Mouse (Mus musculus) hindbrain, embryonic 10.5 days (tissue): ENCODE data around the gene Arpp19. TPM values are rescaled to one million over a fixed set of nuclear protein-coding genes. Genes with fewer than 3 reads are reported as not detected.

ENCODE experiments used
- DNase-seq: peaks from one replicate; pipeline ENCODE4 v3.0.0-alpha.2; 2017; ENCODE audit warnings: low spot score
- H3K27ac ChIP-seq: fragments of 300-500 bp; sonication (generic); 2 replicates; pipeline ENCODE4 v1.5.1; 2016; ENCODE audit warnings: mild to moderate bottlenecking, moderate library complexity
- H3K27me3 ChIP-seq: fragments of 300-500 bp; sonication (generic); 2 replicates; pipeline ENCODE4 v1.6.1; 2016; ENCODE audit warnings: mild to moderate bottlenecking; ENCODE audit not compliant: poor library complexity, insufficient read depth, severe bottlenecking
- H3K36me3 ChIP-seq: fragments of 300-500 bp; sonication (generic); 2 replicates; pipeline ENCODE4 v1.6.1; 2016; ENCODE audit warnings: mild to moderate bottlenecking, moderate library complexity
- H3K4me1 ChIP-seq: fragments of 300-500 bp; sonication (generic); replicated peaks from 2 replicates; pipeline ENCODE4 v1.6.1; 2016; ENCODE audit warnings: mild to moderate bottlenecking
- H3K4me3 ChIP-seq: fragments of 300-500 bp; sonication (generic); 2 replicates; pipeline ENCODE4 v1.5.1; 2016; ENCODE audit warnings: mild to moderate bottlenecking, moderate library complexity
- H3K9me3 ChIP-seq: fragments of 300-500 bp; sonication (generic); 2 replicates; pipeline ENCODE4 v1.6.1; 2016; ENCODE audit warnings: mild to moderate bottlenecking, moderate library complexity
- WGBS: fragments of 180-500 bp; shearing (Covaris S2); methylation state at CpG from one replicate; pipeline ENCODE4 v1.1.7; 2016; 5-methylcytosine and 5-hydroxymethylcytosine counted together
- polyA plus RNA-seq: library from polyadenylated mRNA; unstranded; fragments of >200 nt; fragmentation: Nextera tagmentation; extraction: Ambion mirVana; gene quantifications from 2 replicates; pipeline ENCODE4 v1.2.1, GENCODE M21; 2016

The Arpp19 gene
- polyA plus RNA-seq, 1 experiment from 2014 or later: 320 TPM

DNA sequence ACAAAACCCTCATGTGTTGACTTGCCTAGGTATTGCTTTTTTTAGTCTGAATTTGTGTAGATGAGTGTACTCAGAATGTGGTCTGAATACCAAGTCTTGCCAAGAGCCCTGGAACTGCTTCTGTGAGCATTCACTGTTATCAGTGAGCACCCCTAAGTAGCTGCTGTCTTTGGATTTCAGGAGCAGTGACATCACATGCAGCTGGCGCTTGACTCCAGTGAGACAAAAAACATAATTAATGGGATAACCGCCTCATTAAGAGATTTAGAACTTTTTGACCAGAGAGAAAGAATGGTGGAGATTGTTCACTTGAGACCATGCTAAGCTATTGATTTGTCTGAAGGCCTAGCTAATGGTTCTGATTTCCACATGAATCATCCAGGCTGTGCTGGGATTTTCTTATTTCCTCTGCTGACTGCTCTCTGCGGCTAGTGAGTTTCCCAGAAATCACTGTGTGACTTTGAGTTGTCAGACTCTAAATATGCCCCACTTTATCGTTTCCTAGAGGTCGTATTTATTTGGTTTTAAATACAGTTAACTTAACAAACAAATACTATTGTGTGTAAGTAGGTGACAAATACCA, 47.9 kb downstream of the Arpp19 start:
- H3K9me3 ChIP-seq: peaks cover 10% of the 10 kb centered on the region
- no peak for DNase-seq
- peaks cover 3% of the 10 kb centered on the region; the same call in 1 of the 2 replicates for H3K36me3 ChIP-seq
- H3K4me1 ChIP-seq: no peaks in the 10 kb centered on the region
- no peak overlapping the region for H3K4me3 ChIP-seq
- no peaks in the 10 kb centered on the region for H3K27me3 ChIP-seq
- 84% methylated on average over 5 of the region's 5 CpGs for WGBS
- H3K27ac ChIP-seq: no peak overlapping the region

DNA sequence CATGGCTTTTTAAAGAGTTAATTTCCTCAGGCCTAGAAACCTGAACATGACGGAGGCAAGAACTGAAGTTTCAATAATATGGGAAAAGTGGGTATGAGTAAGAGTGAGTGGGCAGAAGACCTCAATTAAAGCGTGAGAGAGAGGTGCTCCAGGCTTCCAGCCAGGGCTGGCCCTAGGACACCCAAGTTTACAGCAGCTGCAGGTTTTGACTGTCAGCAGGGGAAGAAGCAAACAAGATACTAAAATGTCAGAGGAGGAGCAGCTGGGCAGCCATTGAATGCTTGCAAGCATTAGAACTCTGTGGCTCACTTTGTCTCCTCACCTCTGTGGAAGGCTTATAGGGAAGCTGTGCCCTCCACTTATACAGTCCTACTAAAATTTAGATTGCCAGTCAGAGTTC, 50.4 kb downstream of the Arpp19 start:
- H3K4me1 ChIP-seq: no peaks in the 10 kb centered on the region
- no peak for DNase-seq
- H3K36me3 ChIP-seq: no peaks in the 10 kb centered on the region
- no peaks in the 10 kb centered on the region for H3K9me3 ChIP-seq
- H3K4me3 ChIP-seq: no peak overlapping the region
- no peak overlapping the region for H3K27ac ChIP-seq
- WGBS: 83% methylated on average over 2 of the region's 2 CpGs
- no peaks in the 10 kb centered on the region for H3K27me3 ChIP-seq

DNA sequence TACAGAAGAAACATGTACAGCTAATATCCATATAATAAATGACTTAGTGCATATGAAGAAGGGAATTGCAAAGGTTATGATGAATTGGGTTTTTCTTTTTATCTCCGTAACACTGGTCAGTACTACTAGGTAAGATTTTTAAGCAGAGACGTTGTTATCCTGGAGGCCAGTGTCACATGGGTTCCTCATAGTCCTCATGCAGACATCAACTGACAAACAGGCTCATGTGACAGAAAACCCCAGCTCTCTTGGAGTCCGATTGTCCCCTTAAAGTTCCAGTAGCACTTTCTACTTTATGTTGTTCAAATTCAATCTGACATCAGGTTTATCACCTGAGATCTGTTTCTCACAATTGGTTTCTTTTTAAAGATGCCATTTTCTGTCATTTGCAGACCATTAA, 51.9 kb downstream of the Arpp19 start:
- DNase-seq: no peak
- H3K4me3 ChIP-seq: no peak overlapping the region
- WGBS: 86% methylated on average over 3 of the region's 3 CpGs
- H3K4me1 ChIP-seq: no peaks in the 10 kb centered on the region
- H3K27me3 ChIP-seq: no peaks in the 10 kb centered on the region
- H3K9me3 ChIP-seq: no peaks in the 10 kb centered on the region
- H3K27ac ChIP-seq: no peak overlapping the region
- H3K36me3 ChIP-seq: no peaks in the 10 kb centered on the region

DNA sequence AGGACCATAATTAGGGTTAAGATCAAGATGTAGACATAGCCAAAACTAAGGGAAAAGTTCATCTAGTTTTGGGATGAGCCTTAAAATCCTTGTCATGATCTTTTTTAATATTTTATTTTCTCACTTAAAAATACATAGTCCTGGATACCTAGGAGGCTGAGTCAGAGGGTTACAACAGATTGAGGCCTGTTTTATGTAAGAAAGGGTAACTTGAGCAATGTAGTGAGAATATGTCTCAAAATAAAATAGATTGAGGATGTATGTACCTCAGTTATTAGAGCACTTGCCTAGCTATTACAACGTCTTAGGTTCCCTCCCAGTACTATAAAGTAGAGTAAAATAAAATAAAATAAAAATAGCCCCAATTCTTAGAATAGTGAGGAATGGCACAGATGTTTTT, 54.7 kb downstream of the Arpp19 start:
- H3K4me1 ChIP-seq: no peaks in the 10 kb centered on the region
- no peaks in the 10 kb centered on the region for H3K9me3 ChIP-seq
- 87% methylated on average over 1 of the region's 1 CpGs for WGBS
- H3K27me3 ChIP-seq: no peaks in the 10 kb centered on the region
- H3K4me3 ChIP-seq: no peak overlapping the region
- DNase-seq: no peak
- H3K36me3 ChIP-seq: no peaks in the 10 kb centered on the region
- H3K27ac ChIP-seq: no peak overlapping the region

DNA sequence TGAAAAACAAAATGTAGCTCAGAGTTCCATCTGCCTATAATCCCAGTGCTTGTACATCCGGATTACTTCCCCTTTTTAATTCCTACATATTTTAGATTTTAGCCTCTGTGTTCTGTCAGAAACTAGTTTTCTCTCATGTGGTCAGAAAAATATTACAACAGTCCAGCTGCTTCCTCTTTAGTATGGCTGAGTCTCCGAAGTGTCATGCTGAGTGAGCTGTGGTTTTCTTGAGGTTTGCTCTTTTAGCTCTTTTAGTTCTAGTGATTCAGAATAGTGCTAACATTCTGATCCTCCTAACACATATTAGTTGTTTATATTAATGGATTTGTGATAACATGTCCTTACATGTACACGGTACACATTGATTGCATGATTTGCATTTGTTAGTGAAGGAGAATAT, 57.3 kb downstream of the Arpp19 start:
- H3K4me1 ChIP-seq: no peaks in the 10 kb centered on the region
- 89% methylated on average over 3 of the region's 3 CpGs for WGBS
- H3K4me3 ChIP-seq: no peak overlapping the region
- no peak for DNase-seq
- H3K27ac ChIP-seq: no peak overlapping the region
- H3K9me3 ChIP-seq: no peaks in the 10 kb centered on the region
- H3K27me3 ChIP-seq: no peaks in the 10 kb centered on the region
- H3K36me3 ChIP-seq: peaks cover 4% of the 10 kb centered on the region; the same call in 1 of the 2 replicates

DNA sequence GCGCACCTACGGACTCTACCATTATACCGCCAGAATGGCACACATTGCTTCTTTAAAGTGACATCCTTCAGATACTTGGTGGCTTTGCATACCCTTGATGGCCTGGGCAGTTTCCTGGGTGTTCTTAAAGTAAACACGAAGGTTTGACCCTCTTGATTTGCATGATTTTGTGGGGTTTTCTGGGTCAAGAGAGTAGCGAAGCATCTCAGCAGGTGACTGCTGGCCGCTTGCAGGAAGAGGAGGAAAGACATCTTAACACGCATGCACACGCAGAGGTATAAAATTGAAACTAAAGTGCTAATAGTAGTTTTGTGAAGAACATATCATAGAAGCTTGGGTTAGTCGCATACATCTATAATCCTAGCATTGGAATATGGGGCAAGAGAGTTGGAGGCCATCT, 61.5 kb downstream of the Arpp19 start:
- no peaks in the 10 kb centered on the region for H3K9me3 ChIP-seq

DNA sequence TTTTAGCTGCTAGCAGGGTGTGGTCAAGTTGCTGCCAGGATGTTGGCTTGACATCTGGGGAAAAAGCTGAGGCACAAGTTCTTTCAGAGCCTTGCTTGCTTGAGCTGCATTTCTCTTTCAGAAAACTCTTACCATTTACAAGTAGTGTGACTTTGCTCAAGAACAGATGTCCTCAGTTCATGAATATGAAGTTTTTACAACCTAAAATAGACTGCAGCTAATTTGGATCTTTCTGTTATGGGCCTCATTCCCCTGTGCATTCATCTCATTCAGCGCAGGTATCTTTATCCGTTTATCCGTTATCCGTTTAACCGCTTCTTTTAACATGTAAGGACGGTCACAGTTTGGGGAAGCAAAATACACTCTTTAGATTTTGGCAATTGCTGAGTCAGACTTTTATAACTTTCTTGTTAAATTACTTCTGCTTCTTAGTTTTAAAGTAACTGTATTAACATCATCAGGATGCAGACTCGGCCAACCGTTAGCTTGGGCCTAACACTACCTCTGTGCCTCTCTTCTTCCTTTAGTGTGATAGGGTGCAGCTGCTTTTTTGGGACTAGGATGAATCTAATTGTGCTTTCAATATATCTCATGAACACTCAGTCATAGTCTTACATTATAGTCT, 62.9 kb downstream of the Arpp19 start:
- Histone ChIP-seq H3K4me3 (no peak overlapping the region), H3K4me1 (0 out of 2 replicates have a peak, but pooled peaks cover 3% of the 10 kb centered on the region), H3K36me3 (peaks cover 4% of the 10 kb centered on the region; the same call in 1 of the 2 replicates), H3K27me3 (no peaks in the 10 kb centered on the region), H3K27ac (no peak overlapping the region), H3K9me3 (no peaks in the 10 kb centered on the region)
- WGBS: 94% methylated on average over 8 of the region's 8 CpGs
- DNase-seq: no peak

More for the DNA sequence above, 61.5 kb downstream of the Arpp19 start:
- Histone ChIP-seq H3K27me3 (no peaks in the 10 kb centered on the region), H3K27ac (no peak overlapping the region), H3K4me1 (0 out of 2 replicates have a peak, but pooled peaks cover under 1% of the 10 kb centered on the region), H3K36me3 (peaks cover 4% of the 10 kb centered on the region; the same call in 1 of the 2 replicates), H3K4me3 (no peak overlapping the region)
- no peak for DNase-seq
- 92% methylated on average over 9 of the region's 9 CpGs for WGBS

DNA sequence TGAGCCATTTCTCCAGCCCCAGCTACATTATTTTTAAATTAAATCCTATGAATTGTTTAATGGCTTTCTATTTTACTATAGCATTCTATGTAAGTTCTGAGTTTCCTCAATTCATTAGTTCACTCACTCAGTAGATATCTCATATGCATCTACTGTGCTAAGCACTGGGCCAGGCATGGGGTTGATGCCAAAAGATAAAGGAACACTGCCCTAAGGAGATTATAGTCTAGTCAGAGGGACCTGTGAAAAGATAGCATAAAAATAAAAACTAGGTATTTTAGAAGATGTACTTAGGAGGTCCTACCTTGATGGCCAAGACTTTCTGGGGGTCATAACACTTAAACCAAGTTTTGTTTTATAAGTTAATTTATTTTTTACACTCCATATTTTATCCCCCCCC, 64.7 kb downstream of the Arpp19 start:
- H3K27me3 ChIP-seq: no peaks in the 10 kb centered on the region
- H3K27ac ChIP-seq: no peak overlapping the region
- 0 out of 2 replicates have a peak, but pooled peaks cover 3% of the 10 kb centered on the region for H3K4me1 ChIP-seq

More for the DNA sequence above, 64.7 kb downstream of the Arpp19 start:
- Histone ChIP-seq H3K4me3 (no peak overlapping the region), H3K36me3 (peaks cover 4% of the 10 kb centered on the region; the same call in 1 of the 2 replicates), H3K9me3 (no peaks in the 10 kb centered on the region)
- DNase-seq: no peak

Other genes starting within 250 kb of the Arpp19 start
- gene Onecut1, start 175.7 kb upstream of the Arpp19 start, polyA plus RNA-seq: 10.8 and 12.2 TPM in 2 replicates
- 8.6 and 13.1 TPM in 2 replicates for gene Fam214a, start 84.7 kb upstream of the Arpp19 start, polyA plus RNA-seq
- 20.6 and 23.9 TPM in 2 replicates for gene Myo5a, start 33.4 kb downstream of the Arpp19 start, polyA plus RNA-seq
- gene Myo5c, start 194.4 kb downstream of the Arpp19 start, polyA plus RNA-seq: 0.52 and 1.6 TPM in 2 replicates